Mouse (Mus musculus) neural tube, embryonic 12.5 days (tissue): ENCODE results near the gene E2f2. TPM values are rescaled to one million over a fixed set of nuclear protein-coding genes. Genes with fewer than 3 reads are reported as not detected.

ENCODE experiments used
- ATAC-seq: fragments of 200-750 bp; cut with Nextera tagmentation; 2 replicates; pipeline ENCODE4 v1.8.0; 2017; ENCODE audit warnings: low read depth, mild to moderate bottlenecking, moderate TSS enrichment, moderate library complexity; ENCODE audit not compliant: low FRiP score
- H3K27ac ChIP-seq: fragments of 300-500 bp; sonication (generic); 2 replicates; pipeline ENCODE4 v1.5.1; 2016
- H3K27me3 ChIP-seq: fragments of 300-500 bp; sonication (generic); replicated peaks from 2 replicates; pipeline ENCODE4 v1.6.1; 2016; ENCODE audit warnings: mild to moderate bottlenecking
- H3K36me3 ChIP-seq: fragments of 300-500 bp; sonication (generic); 2 replicates; pipeline ENCODE4 v1.6.1; 2016; ENCODE audit warnings: mild to moderate bottlenecking
- H3K4me1 ChIP-seq: fragments of 300-500 bp; sonication (generic); 2 replicates; pipeline ENCODE4 v1.6.1; 2016
- H3K4me2 ChIP-seq: fragments of 300-500 bp; sonication (generic); replicated peaks from 2 replicates; pipeline ENCODE4 v1.6.1; 2016; ENCODE audit warnings: mild to moderate bottlenecking
- H3K4me3 ChIP-seq: fragments of 300-500 bp; sonication (generic); 2 replicates; pipeline ENCODE4 v1.5.1; 2016
- H3K9ac ChIP-seq: fragments of 300-500 bp; sonication (generic); 2 replicates; pipeline ENCODE4 v1.6.1; 2016; ENCODE audit warnings: mild to moderate bottlenecking
- H3K9me3 ChIP-seq: fragments of 300-500 bp; sonication (generic); 2 replicates; pipeline ENCODE4 v1.6.1; 2016; ENCODE audit warnings: mild to moderate bottlenecking
- WGBS: fragments of 180-500 bp; shearing (Covaris S2); methylation state at CpG from one replicate; pipeline ENCODE4 v1.1.7; 2016; 5-methylcytosine and 5-hydroxymethylcytosine counted together
- polyA plus RNA-seq: library from polyadenylated mRNA; unstranded; fragments of >200 nt; fragmentation: Nextera tagmentation; extraction: Ambion mirVana; gene quantifications from 2 replicates; pipeline ENCODE4 v1.2.1, GENCODE M21; 2016

The E2f2 gene
- polyA plus RNA-seq = 9.5 and 10.4 TPM in 2 replicates

DNA sequence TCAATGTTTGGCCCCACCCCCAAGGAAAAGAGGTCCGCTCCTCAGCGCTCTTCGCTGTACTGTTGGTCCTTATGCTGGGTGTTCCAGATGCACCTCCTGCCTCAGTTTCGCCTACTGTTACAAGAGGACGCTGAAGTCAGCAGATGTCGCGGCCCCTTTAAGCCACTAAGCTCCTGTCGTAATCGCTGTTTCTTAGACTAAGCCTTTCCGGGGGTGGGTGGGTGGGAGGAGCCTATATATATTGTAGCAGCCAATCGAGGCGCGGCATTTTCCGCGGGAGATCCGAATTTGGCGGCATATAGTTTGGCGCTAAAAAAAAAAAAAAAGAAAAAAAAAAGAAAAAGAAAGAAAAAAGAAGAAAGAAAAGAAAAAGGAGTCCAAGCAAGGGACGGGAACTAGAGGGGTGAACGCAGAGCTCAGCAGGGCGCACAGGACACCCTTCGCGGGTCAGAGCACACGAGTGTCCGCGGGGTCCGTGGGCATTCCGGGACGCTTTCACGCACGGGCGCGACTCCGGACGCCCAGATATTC, at the start of gene E2f2:
Gene E2f2 (plus strand): TSS at position 384 of the 531 bp plus-strand sequence.
- peak; percentile 48; the same call in 1 of the 2 replicates for ATAC-seq

DNA sequence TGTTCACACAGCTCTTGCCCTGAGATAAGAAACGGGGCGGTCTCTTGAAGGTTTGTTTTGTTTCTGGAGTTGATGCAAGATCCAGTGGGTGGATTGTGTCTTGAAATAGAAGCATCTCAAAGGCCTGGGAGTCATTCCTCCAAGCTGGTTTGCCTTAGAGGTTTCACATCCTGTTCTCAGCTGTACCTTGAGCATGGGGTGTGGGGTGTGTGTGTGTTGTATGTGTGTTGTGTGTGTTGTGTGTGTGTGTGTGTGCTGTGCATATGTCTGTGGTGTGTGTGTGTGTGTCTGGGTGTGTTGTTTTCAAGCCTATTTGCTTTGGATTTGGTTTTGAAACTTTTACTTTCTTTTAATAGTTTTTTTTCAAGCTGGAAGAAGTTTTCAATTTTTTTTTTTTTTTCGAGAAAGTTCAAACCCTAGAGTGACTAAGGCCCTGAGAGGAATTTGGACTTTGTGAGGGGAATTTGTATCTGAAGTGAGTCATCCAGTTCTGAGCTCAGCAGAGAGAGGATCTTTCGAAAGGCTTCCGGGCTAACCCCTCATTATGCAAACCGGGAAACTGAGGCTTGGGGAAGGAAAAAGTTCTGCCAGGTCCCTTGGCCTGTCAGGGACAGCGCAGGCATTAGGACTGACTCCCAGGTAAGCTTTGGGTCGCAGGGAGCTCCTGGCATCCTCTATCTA, 48.9 kb upstream of the E2f2 start:
- no peaks in the 10 kb centered on the region for H3K36me3 ChIP-seq
- H3K4me3 ChIP-seq = no peak overlapping the region
- H3K9ac ChIP-seq = no peak overlapping the region
- no peak for ATAC-seq
- WGBS = 73% methylated on average over 8 of the region's 8 CpGs
- H3K9me3 ChIP-seq = no peaks in the 10 kb centered on the region
- no peak overlapping the region for H3K27ac ChIP-seq
- peaks cover 5% of the 10 kb centered on the region; the same call in 1 of the 2 replicates for H3K4me1 ChIP-seq
- H3K4me2 ChIP-seq = no peak overlapping the region
- H3K27me3 ChIP-seq = no peaks in the 10 kb centered on the region

More for the DNA sequence above, at the start of gene E2f2:
- H3K9me3 ChIP-seq = no peaks in the 10 kb centered on the region
- H3K27me3 ChIP-seq = no peaks in the 10 kb centered on the region; the same call in 1 of the 2 replicates
- H3K4me3 ChIP-seq = peak within 1 kb of the TSS; percentile 62
- H3K9ac ChIP-seq = peak within 1 kb of the TSS; percentile 78
- under 1% methylated on average over 35 of the region's 35 CpGs for WGBS
- peaks cover 41% of the 10 kb centered on the region for H3K4me1 ChIP-seq
- peak within 1 kb of the TSS; percentile 100 for H3K4me2 ChIP-seq
- H3K27ac ChIP-seq = no peak within 1 kb of the TSS
- H3K36me3 ChIP-seq = no peaks in the 10 kb centered on the region

GRCm38 (mm10) chr4:136123792-136124161, 48.4 kb upstream of the E2f2 start:
- H3K9me3 ChIP-seq = no peaks in the 10 kb centered on the region

DNA sequence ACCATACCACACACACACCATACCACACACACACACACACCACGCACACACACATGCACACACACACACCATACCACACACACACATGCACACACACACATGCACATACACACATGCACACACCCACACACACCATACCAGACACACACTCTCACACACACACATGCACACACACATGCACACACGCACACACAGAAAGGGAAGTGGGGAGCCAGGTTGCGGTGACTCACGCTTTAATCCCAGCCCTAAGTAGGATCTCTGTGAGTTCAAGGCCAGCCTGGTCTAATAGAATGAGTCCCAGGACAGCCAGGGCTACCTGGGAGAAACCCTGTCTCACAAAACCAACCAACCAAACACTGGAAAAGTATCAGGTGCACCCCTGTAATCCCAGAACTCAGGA, 47.6 kb upstream of the E2f2 start:
- H3K9me3 ChIP-seq = no peaks in the 10 kb centered on the region
- WGBS = 94% methylated on average over 4 of the region's 4 CpGs
- ATAC-seq = no peak
- H3K4me3 ChIP-seq = no peak overlapping the region
- H3K4me1 ChIP-seq = peaks cover 5% of the 10 kb centered on the region; the same call in 1 of the 2 replicates
- no peak overlapping the region for H3K9ac ChIP-seq
- H3K4me2 ChIP-seq = no peak overlapping the region
- H3K36me3 ChIP-seq = no peaks in the 10 kb centered on the region
- no peak overlapping the region for H3K27ac ChIP-seq
- no peaks in the 10 kb centered on the region for H3K27me3 ChIP-seq

More at GRCm38 (mm10) chr4:136123792-136124161, 48.4 kb upstream of the E2f2 start:
- no peak overlapping the region for H3K9ac ChIP-seq
- no peaks in the 10 kb centered on the region for H3K27me3 ChIP-seq
- WGBS = 84% methylated on average over 3 of the region's 3 CpGs
- H3K4me1 ChIP-seq = peaks cover 5% of the 10 kb centered on the region; the same call in 1 of the 2 replicates
- no peaks in the 10 kb centered on the region for H3K36me3 ChIP-seq
- H3K27ac ChIP-seq = no peak overlapping the region
- H3K4me3 ChIP-seq = no peak overlapping the region
- no peak overlapping the region for H3K4me2 ChIP-seq
- no peak for ATAC-seq

DNA sequence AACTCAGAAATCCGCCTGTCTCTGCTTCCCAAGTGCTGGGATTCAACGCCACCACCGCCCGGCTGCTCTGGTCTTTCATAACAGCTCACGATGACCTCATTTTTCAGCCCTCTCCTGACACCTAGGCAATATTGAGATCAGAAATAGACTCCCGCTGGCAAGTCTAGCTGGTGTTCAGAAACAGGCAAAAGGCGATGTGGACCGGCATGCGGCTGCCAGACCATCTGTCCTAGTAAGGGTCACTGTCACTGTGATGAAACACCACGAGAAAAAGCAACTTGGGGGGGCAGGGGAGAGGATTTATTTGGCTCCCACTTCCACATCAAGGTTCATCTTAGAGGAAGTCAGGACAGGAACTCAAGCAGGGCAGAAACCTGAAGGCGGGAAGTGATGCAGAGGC, 46.7 kb upstream of the E2f2 start:
- no peak overlapping the region for H3K4me3 ChIP-seq
- 88% methylated on average over 11 of the region's 11 CpGs for WGBS
- no peaks in the 10 kb centered on the region for H3K4me1 ChIP-seq
- H3K9me3 ChIP-seq = no peaks in the 10 kb centered on the region
- no peak overlapping the region for H3K4me2 ChIP-seq
- H3K9ac ChIP-seq = no peak overlapping the region
- H3K27ac ChIP-seq = no peak overlapping the region
- H3K27me3 ChIP-seq = no peaks in the 10 kb centered on the region
- H3K36me3 ChIP-seq = no peaks in the 10 kb centered on the region
- no peak for ATAC-seq

GRCm38 (mm10) chr4:136126019-136126418, 46.2 kb upstream of the E2f2 start:
- Histone ChIP-seq H3K27me3 (no peaks in the 10 kb centered on the region), H3K9ac (no peak overlapping the region), H3K4me2 (no peak overlapping the region), H3K4me3 (no peak overlapping the region), H3K9me3 (no peaks in the 10 kb centered on the region), H3K27ac (no peak overlapping the region), H3K4me1 (no peaks in the 10 kb centered on the region), H3K36me3 (no peaks in the 10 kb centered on the region)
- ATAC-seq = no peak
- WGBS = 81% methylated on average over 5 of the region's 5 CpGs

DNA sequence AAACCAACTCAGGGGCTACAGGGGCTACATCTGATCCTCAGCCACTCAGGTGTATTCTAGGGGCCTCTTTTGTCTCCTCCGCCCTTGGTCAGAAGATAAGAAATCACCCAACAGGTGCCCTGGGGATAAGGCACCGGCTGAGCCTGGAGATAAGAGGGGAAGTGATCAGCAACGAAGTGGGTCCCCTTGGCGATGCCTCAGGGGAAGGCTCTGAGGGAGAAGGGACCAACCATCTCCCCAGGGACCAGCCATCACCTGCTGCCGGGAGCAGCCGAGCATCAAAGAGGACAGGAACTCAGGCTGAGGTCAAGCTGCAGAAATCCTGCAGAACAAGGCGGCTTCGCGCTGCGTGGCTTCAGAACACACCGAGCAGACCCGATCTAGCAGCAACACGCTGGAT, 44.5 kb upstream of the E2f2 start:
- Histone ChIP-seq H3K4me2 (no peak overlapping the region), H3K9me3 (no peaks in the 10 kb centered on the region), H3K4me1 (peaks cover 2% of the 10 kb centered on the region), H3K4me3 (no peak overlapping the region), H3K9ac (no peak overlapping the region), H3K27me3 (no peaks in the 10 kb centered on the region), H3K27ac (no peak overlapping the region), H3K36me3 (no peaks in the 10 kb centered on the region)
- no peak for ATAC-seq
- 73% methylated on average over 13 of the region's 13 CpGs for WGBS

DNA sequence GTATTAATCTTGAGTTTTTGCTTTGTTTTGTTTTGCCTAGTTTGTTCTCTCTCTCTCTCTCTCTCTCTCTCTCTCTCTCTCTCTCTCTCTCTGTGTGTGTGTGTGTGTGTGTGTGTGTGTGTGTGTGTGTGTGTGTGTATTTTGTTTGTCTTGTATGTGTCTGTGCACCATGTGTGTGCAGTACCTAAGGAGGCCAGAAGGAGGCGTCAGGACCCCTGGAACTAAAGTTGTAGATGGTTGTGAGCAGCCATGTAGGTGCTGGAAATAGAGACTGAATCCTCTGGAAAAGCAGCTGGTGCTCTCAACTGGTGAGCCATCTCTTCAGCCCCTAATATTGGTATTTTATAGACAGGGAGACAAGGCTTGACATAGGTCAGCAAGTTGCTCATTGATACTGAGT, 42.4 kb upstream of the E2f2 start:
- Histone ChIP-seq H3K9ac (no peak overlapping the region), H3K9me3 (no peaks in the 10 kb centered on the region), H3K4me1 (peaks cover 22% of the 10 kb centered on the region), H3K36me3 (no peaks in the 10 kb centered on the region), H3K27ac (no peak overlapping the region), H3K4me3 (no peak overlapping the region), H3K27me3 (no peaks in the 10 kb centered on the region), H3K4me2 (no peak overlapping the region)
- ATAC-seq = no peak
- WGBS = 80% methylated on average over 1 of the region's 1 CpGs

- Histone ChIP-seq H3K4me2 (peak overlapping the region; percentile 68), H3K27ac (peak overlapping the region; percentile 95), H3K4me1 (peaks cover 45% of the 10 kb centered on the region), H3K36me3 (no peaks in the 10 kb centered on the region), H3K4me3 (no peak overlapping the region), H3K27me3 (no peaks in the 10 kb centered on the region), H3K9me3 (no peaks in the 10 kb centered on the region), H3K9ac (peak overlapping the region; percentile 66; the same call in 1 of the 2 replicates)
- no peak for ATAC-seq
- 22% methylated on average over 9 of the region's 9 CpGs for WGBS
Measured at GRCm38 (mm10) chr4:136133801-136134200, 38.4 kb upstream of the E2f2 start.

GRCm38 (mm10) chr4:136134418-136134977, 37.7 kb upstream of the E2f2 start:
- peak; percentile 51 for ATAC-seq
- Histone ChIP-seq H3K27ac (peak overlapping the region; percentile 95), H3K9me3 (no peaks in the 10 kb centered on the region), H3K36me3 (no peaks in the 10 kb centered on the region), H3K4me3 (peak overlapping the region; percentile 31), H3K27me3 (no peaks in the 10 kb centered on the region), H3K4me1 (peaks cover 52% of the 10 kb centered on the region), H3K4me2 (peak overlapping the region; percentile 68), H3K9ac (peak overlapping the region; percentile 66)
- under 1% methylated on average over 15 of the region's 15 CpGs for WGBS

GRCm38 (mm10) chr4:136134978-136135873, 37.0 kb upstream of the E2f2 start:
- peak overlapping the region; percentile 68 for H3K4me2 ChIP-seq

More at GRCm38 (mm10) chr4:136134978-136135873, 37.0 kb upstream of the E2f2 start:
- H3K27ac ChIP-seq = peak overlapping the region; percentile 95
- ATAC-seq = peak; percentile 83
- no peaks in the 10 kb centered on the region for H3K27me3 ChIP-seq
- H3K4me1 ChIP-seq = peaks cover 55% of the 10 kb centered on the region
- H3K4me3 ChIP-seq = peak overlapping the region; percentile 31
- peak overlapping the region; percentile 66 for H3K9ac ChIP-seq
- 1% methylated on average over 50 of the region's 50 CpGs for WGBS
- no peaks in the 10 kb centered on the region for H3K36me3 ChIP-seq
- H3K9me3 ChIP-seq = no peaks in the 10 kb centered on the region
